Mouse (Mus musculus): ENCODE measurements at regions not wholly inside any gene's neighbourhood (a gene's known extent, or its start where the extent isn't known, plus 50 kb on each side); places are given as distances from the start of the nearest gene placed in this dataset.

GRCm38 (mm10) chr4:98241921-98242320 is 141.2 kb downstream of the Tm2d1 start:
- 100% methylated on average over 2 of the region's 2 CpGs for WGBS
- H3K36me3 ChIP-seq (ENCODE audit: control insufficient read depth, insufficient read depth, low read length) = no peaks in the 10 kb centered on the region

GRCm38 (mm10) chr4:98240289-98240688 is 142.8 kb downstream of the Tm2d1 start:
- no peaks in the 10 kb centered on the region for H3K27me3 ChIP-seq (ENCODE audit: control insufficient read depth, insufficient read depth, low read length)
- no peak overlapping the region for H3K4me3 ChIP-seq (ENCODE audit: control insufficient read depth, insufficient read depth, low read length)
- TF ChIP-seq POLR2A (IDR thresholded peaks at IDR 0.05; ENCODE audit: control insufficient read depth, extremely low read depth, insufficient read depth, low read length, poor library complexity) = no peak
- TF ChIP-seq CTCF (IDR thresholded peaks at IDR 0.05; ENCODE audit: borderline replicate concordance, control insufficient read depth, extremely low read depth, insufficient read depth, low read length, poor library complexity) = no peak
- DNase-seq = no peak
- H3K27ac ChIP-seq (ENCODE audit: control insufficient read depth, insufficient read depth, low read length) = no peak overlapping the region
- H3K4me1 ChIP-seq (replicated peaks; ENCODE audit: control insufficient read depth, insufficient read depth, low read length) = peaks cover 13% of the 10 kb centered on the region
- no peaks in the 10 kb centered on the region for H3K36me3 ChIP-seq (ENCODE audit: control insufficient read depth, insufficient read depth, low read length)

More at GRCm38 (mm10) chr4:98241921-98242320, 141.2 kb downstream of the Tm2d1 start:
- Histone ChIP-seq H3K4me1 (replicated peaks; ENCODE audit: control insufficient read depth, insufficient read depth, low read length) (peaks cover 13% of the 10 kb centered on the region), H3K27ac (ENCODE audit: control insufficient read depth, insufficient read depth, low read length) (no peak overlapping the region), H3K27me3 (ENCODE audit: control insufficient read depth, insufficient read depth, low read length) (no peaks in the 10 kb centered on the region), H3K4me3 (ENCODE audit: control insufficient read depth, insufficient read depth, low read length) (no peak overlapping the region)
- no peak for TF ChIP-seq POLR2A (IDR thresholded peaks at IDR 0.05; ENCODE audit: control insufficient read depth, extremely low read depth, insufficient read depth, low read length, poor library complexity)
- no peak for TF ChIP-seq CTCF (IDR thresholded peaks at IDR 0.05; ENCODE audit: borderline replicate concordance, control insufficient read depth, extremely low read depth, insufficient read depth, low read length, poor library complexity)
- no peak for DNase-seq

- H3K27ac ChIP-seq (ENCODE audit: control insufficient read depth, insufficient read depth, low read length) = no peak overlapping the region
- no peak overlapping the region for H3K4me3 ChIP-seq (ENCODE audit: control insufficient read depth, insufficient read depth, low read length)
- no peak for TF ChIP-seq CTCF (IDR thresholded peaks at IDR 0.05; ENCODE audit: borderline replicate concordance, control insufficient read depth, extremely low read depth, insufficient read depth, low read length, poor library complexity)
- TF ChIP-seq POLR2A (IDR thresholded peaks at IDR 0.05; ENCODE audit: control insufficient read depth, extremely low read depth, insufficient read depth, low read length, poor library complexity) = no peak
- DNase-seq = no peak
- 90% methylated on average over 4 of the region's 4 CpGs for WGBS
- H3K36me3 ChIP-seq (ENCODE audit: control insufficient read depth, insufficient read depth, low read length) = no peaks in the 10 kb centered on the region
- no peaks in the 10 kb centered on the region for H3K27me3 ChIP-seq (ENCODE audit: control insufficient read depth, insufficient read depth, low read length)
- H3K4me1 ChIP-seq (replicated peaks; ENCODE audit: control insufficient read depth, insufficient read depth, low read length) = no peaks in the 10 kb centered on the region; the same call in 1 of the 2 replicates
These were observed 145.0 kb downstream of the Tm2d1 start for GRCm38 (mm10) chr4:98238075-98238474.

- no peaks in the 10 kb centered on the region for H3K36me3 ChIP-seq (ENCODE audit: control insufficient read depth, insufficient read depth, low read length)
- WGBS = 79% methylated on average over 9 of the region's 9 CpGs
- no peak overlapping the region for H3K27ac ChIP-seq (ENCODE audit: control insufficient read depth, insufficient read depth, low read length)
- H3K27me3 ChIP-seq (ENCODE audit: control insufficient read depth, insufficient read depth, low read length) = no peaks in the 10 kb centered on the region
- no peak for TF ChIP-seq POLR2A (IDR thresholded peaks at IDR 0.05; ENCODE audit: control insufficient read depth, extremely low read depth, insufficient read depth, low read length, poor library complexity)
- no peak for TF ChIP-seq CTCF (IDR thresholded peaks at IDR 0.05; ENCODE audit: borderline replicate concordance, control insufficient read depth, extremely low read depth, insufficient read depth, low read length, poor library complexity)
- DNase-seq = no peak
- no peaks in the 10 kb centered on the region; the same call in 1 of the 2 replicates for H3K4me1 ChIP-seq (replicated peaks; ENCODE audit: control insufficient read depth, insufficient read depth, low read length)
- no peak overlapping the region for H3K4me3 ChIP-seq (ENCODE audit: control insufficient read depth, insufficient read depth, low read length)
These were observed 145.6 kb downstream of the Tm2d1 start for GRCm38 (mm10) chr4:98237475-98237874.

- TF ChIP-seq POLR2A (IDR thresholded peaks at IDR 0.05; ENCODE audit: control insufficient read depth, extremely low read depth, insufficient read depth, low read length, poor library complexity) = no peak
- TF ChIP-seq CTCF (IDR thresholded peaks at IDR 0.05; ENCODE audit: borderline replicate concordance, control insufficient read depth, extremely low read depth, insufficient read depth, low read length, poor library complexity) = no peak
- H3K4me1 ChIP-seq (replicated peaks; ENCODE audit: control insufficient read depth, insufficient read depth, low read length) = no peaks in the 10 kb centered on the region; the same call in 1 of the 2 replicates
- WGBS = 82% methylated on average over 12 of the region's 12 CpGs
- no peaks in the 10 kb centered on the region for H3K27me3 ChIP-seq (ENCODE audit: control insufficient read depth, insufficient read depth, low read length)
- no peak overlapping the region for H3K4me3 ChIP-seq (ENCODE audit: control insufficient read depth, insufficient read depth, low read length)
- DNase-seq = no peak
- H3K27ac ChIP-seq (ENCODE audit: control insufficient read depth, insufficient read depth, low read length) = no peak overlapping the region
- no peaks in the 10 kb centered on the region for H3K36me3 ChIP-seq (ENCODE audit: control insufficient read depth, insufficient read depth, low read length)
These were observed 146.9 kb downstream of the Tm2d1 start for GRCm38 (mm10) chr4:98236006-98236783.

GRCm38 (mm10) chr4:98228193-98228592 is 154.9 kb downstream of the Tm2d1 start:
- TF ChIP-seq CTCF (IDR thresholded peaks at IDR 0.05; ENCODE audit: borderline replicate concordance, control insufficient read depth, extremely low read depth, insufficient read depth, low read length, poor library complexity) (no peak), POLR2A (IDR thresholded peaks at IDR 0.05; ENCODE audit: control insufficient read depth, extremely low read depth, insufficient read depth, low read length, poor library complexity) (no peak)

More at GRCm38 (mm10) chr4:98228193-98228592, 154.9 kb downstream of the Tm2d1 start:
- H3K4me3 ChIP-seq (ENCODE audit: control insufficient read depth, insufficient read depth, low read length) = no peak overlapping the region
- 97% methylated on average over 4 of the region's 4 CpGs for WGBS
- no peak for DNase-seq
- H3K27me3 ChIP-seq (ENCODE audit: control insufficient read depth, insufficient read depth, low read length) = no peaks in the 10 kb centered on the region
- H3K27ac ChIP-seq (ENCODE audit: control insufficient read depth, insufficient read depth, low read length) = no peak overlapping the region
- H3K36me3 ChIP-seq (ENCODE audit: control insufficient read depth, insufficient read depth, low read length) = no peaks in the 10 kb centered on the region
- no peaks in the 10 kb centered on the region for H3K4me1 ChIP-seq (replicated peaks; ENCODE audit: control insufficient read depth, insufficient read depth, low read length)

Data from thymus, adult 2 months (tissue).